ENCODE assay signal across 30 mouse cellular contexts in the genomic region with DNA sequence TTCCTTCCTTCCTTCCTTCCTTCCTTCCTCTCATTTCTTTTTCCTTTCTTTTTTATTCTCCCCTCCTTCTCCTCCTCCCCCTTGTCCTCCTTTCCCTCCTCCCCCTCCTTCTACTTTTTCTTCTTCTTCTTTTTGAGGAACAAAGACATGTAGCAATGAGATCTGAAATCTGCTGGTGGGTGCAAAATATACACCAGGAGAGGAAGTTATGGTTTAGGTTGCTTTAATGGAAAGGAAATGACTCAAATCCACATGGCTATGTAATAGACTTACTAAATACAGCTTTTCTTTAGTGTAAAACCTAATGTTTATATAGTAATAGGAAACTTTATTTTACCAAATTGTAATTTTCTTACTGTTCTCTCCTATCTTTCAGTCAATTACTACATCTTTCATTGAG.
DNase-seq lines count a peak whose midpoint lies in the region; ATAC-seq and TF ChIP-seq lines count a peak whose summit lies in the region.
"Had no signal": no experiment of that assay in that cellular context is flagged by ENCODE, and none has a peak within 500 bp of the region (broad histone marks: within the 10 kb centered on the region; RNA-seq: fewer than 3 reads in every experiment).

No protein-coding gene starts in this region.

- no peak for TF ChIP-seq POLR2A in liver, adult 2 months (IDR thresholded peaks at IDR 0.05; ENCODE audit: extremely low read depth, insufficient read depth, low read length)

- DNase-seq in liver, adult 2 months (ENCODE audit: extremely low read depth, low read depth, low spot score) = peak; percentile 17
- DNase-seq in liver = no peak
- DNase-seq in 416B (ENCODE audit: low read depth) = peak; percentile 93
- DNase-seq in right cerebral cortex, adult 18-20 months = no peak
- no peak for DNase-seq in T-cell, adult 2 months (ENCODE audit: low spot score)
- DNase-seq in embryo, embryonic 10 days (ENCODE audit: low spot score) = no peak
- DNase-seq: adrenal gland, adult 2 months; adrenal gland, postnatal 36 days; cerebellum, adult 8-10 months; cerebellum, postnatal 25 days; embryo, embryonic 11 days; gastrocnemius, adult 2 months; heart, postnatal 10 days; kidney, adult 9 months; kidney, postnatal 10 days; lung, embryonic 14.5 days; thymus, postnatal 14 days had no signal

- no peaks in the 10 kb centered on the region for H3K27me3 ChIP-seq in liver, adult 2 months (ENCODE audit: control insufficient read depth, insufficient read depth, low read length)
- H3K27me3 ChIP-seq: embryonic facial prominence, embryonic 12.5 days; heart, embryonic 13.5 days; hindbrain, embryonic 12.5 days; liver, embryonic 12.5 days; neural tube, embryonic 12.5 days; stomach, embryonic 15.5 days had no signal

- no peaks in the 10 kb centered on the region for H3K4me1 ChIP-seq in liver, adult 2 months (ENCODE audit: control insufficient read depth, insufficient read depth, low read length)
- H3K4me1 ChIP-seq: embryonic facial prominence, embryonic 12.5 days; heart, embryonic 13.5 days; hindbrain, embryonic 12.5 days; liver, embryonic 12.5 days; neural tube, embryonic 12.5 days; stomach, embryonic 15.5 days had no signal

- H3K79me2 ChIP-seq in liver, adult 2 months (ENCODE audit: control insufficient read depth, insufficient read depth, low read length) = no peaks in the 10 kb centered on the region

- TF ChIP-seq CTCF in liver, adult 2 months (IDR thresholded peaks at IDR 0.05; ENCODE audit: low read depth, low read length) = no peak

- ATAC-seq in common myeloid progenitor, adult 5-6 weeks (replicated peaks; ENCODE audit: low read depth, poor library complexity, severe bottlenecking) = peak; percentile 98
- ATAC-seq in megakaryocyte, adult 5-6 weeks (ENCODE audit: poor library complexity, severe bottlenecking) = peak; percentile 97
- ATAC-seq: forebrain, embryonic 14.5 days; hindbrain, postnatal 0 days; intestine, postnatal 0 days; liver, embryonic 12.5 days; midbrain, embryonic 16.5 days had no signal

- H3K4me3 ChIP-seq in liver, adult 2 months (ENCODE audit: insufficient read depth, low read depth, low read length) = no peak overlapping the region
- H3K4me3 ChIP-seq: embryonic facial prominence, embryonic 12.5 days; gastrocnemius, adult 2 months; heart, embryonic 13.5 days; hindbrain, embryonic 12.5 days; liver, embryonic 12.5 days; myocyte; neural tube, embryonic 12.5 days; stomach, embryonic 15.5 days had no signal

- H3K27ac ChIP-seq in liver, adult 2 months (replicated peaks; ENCODE audit: insufficient read depth, low read depth, low read length) = no peak overlapping the region
- H3K27ac ChIP-seq: embryonic facial prominence, embryonic 12.5 days; gastrocnemius, adult 2 months; heart, embryonic 13.5 days; hindbrain, embryonic 12.5 days; hindbrain, postnatal 0 days; liver, embryonic 12.5 days; neural tube, embryonic 12.5 days; stomach, embryonic 15.5 days had no signal

- no peaks in the 10 kb centered on the region for H3K36me3 ChIP-seq in liver, adult 2 months (ENCODE audit: control insufficient read depth, insufficient read depth, low read length)
- H3K36me3 ChIP-seq: embryonic facial prominence, embryonic 12.5 days; heart, embryonic 13.5 days; hindbrain, embryonic 12.5 days; liver, embryonic 12.5 days; neural tube, embryonic 12.5 days; stomach, embryonic 15.5 days had no signal

- no peak overlapping the region for H3K9ac ChIP-seq in liver, adult 2 months (ENCODE audit: low read depth, low read length)
- H3K9ac ChIP-seq: embryonic facial prominence, embryonic 12.5 days; heart, embryonic 13.5 days; hindbrain, embryonic 12.5 days; liver, embryonic 12.5 days; lung, embryonic 14.5 days; neural tube, embryonic 12.5 days; stomach, embryonic 15.5 days had no signal

Comparison
In these comparisons a context has a peak if more than half of its experiments do, and no peak if none do; other contexts are left out.
1. DNase-seq: peak in liver, adult 2 months (single experiment) and 416B (single experiment); none in liver (single experiment), right cerebral cortex, adult 18-20 months (single experiment), T-cell, adult 2 months (single experiment) and embryo, embryonic 10 days (single experiment).